9 mouse cellular contexts compared by ENCODE assay signal in the genomic region with DNA sequence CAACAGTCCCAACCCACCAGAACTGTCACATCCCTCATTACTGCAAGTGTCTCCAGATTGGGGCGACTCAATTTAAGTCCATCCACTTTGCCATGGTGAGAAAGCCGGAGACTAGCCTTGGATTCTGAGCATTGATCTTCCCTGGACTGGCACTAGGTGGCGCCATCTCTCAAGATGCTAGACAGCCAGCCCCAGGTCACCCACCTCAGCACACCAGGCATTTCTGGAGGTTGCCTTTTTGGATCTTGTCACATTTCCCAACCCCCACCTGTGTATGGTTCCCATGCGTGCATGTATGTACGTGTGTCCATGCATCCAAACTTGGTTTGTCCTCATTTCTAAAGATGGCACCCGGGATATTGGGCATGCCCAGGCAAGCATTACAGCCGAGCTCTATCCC.
DNase-seq lines count a peak whose midpoint lies in the region; ATAC-seq lines count a peak whose summit lies in the region.
"Had no signal": no experiment of that assay in that cellular context is flagged by ENCODE, and none has a peak within 500 bp of the region (broad histone marks: within the 10 kb centered on the region; RNA-seq: fewer than 3 reads in every experiment).

No protein-coding gene starts in this region.

- peak; percentile 42 to 79 for DNase-seq in heart, adult 18-20 months
- no peak for DNase-seq in heart, embryonic 10.5 days (ENCODE audit: low spot score)
- peak; percentile 76 for DNase-seq in adrenal gland, postnatal 10 days
- DNase-seq in embryo, embryonic 9.5 days (ENCODE audit: extremely low spot score) = peak; percentile 62
- peak; percentile 33 to 56 for DNase-seq in left cerebral cortex, adult 8-10 months (ENCODE audit: low spot score in 2 of 2)
- peak; percentile 30 to 43 for DNase-seq in spleen, postnatal 36 days (ENCODE audit: low spot score in 2 of 2)

- WGBS in heart, embryonic 10.5 days = 55% methylated on average over 7 of the region's 7 CpGs
- WGBS in hindbrain, embryonic 13.5 days = 51% methylated on average over 7 of the region's 7 CpGs
- WGBS in midbrain, embryonic 13.5 days = 46% methylated on average over 7 of the region's 7 CpGs

- H3K9me3 ChIP-seq in heart, embryonic 10.5 days = no peaks in the 10 kb centered on the region
- H3K9me3 ChIP-seq in hindbrain, embryonic 13.5 days = no peaks in the 10 kb centered on the region
- no peaks in the 10 kb centered on the region for H3K9me3 ChIP-seq in midbrain, embryonic 13.5 days
- H3K9me3 ChIP-seq: liver, embryonic 15.5 days had no signal

- no peak overlapping the region for H3K27ac ChIP-seq in heart, embryonic 10.5 days
- peak overlapping the region; percentile 10; the same call in 1 of the 2 replicates for H3K27ac ChIP-seq in hindbrain, embryonic 13.5 days
- H3K27ac ChIP-seq in midbrain, embryonic 13.5 days = no peak overlapping the region
- H3K27ac ChIP-seq: liver, embryonic 15.5 days had no signal

- H3K4me2 ChIP-seq in hindbrain, embryonic 13.5 days = no peak overlapping the region
- no peak overlapping the region for H3K4me2 ChIP-seq in midbrain, embryonic 13.5 days (replicated peaks)
- H3K4me2 ChIP-seq: liver, embryonic 15.5 days had no signal

- no peak for ATAC-seq in hindbrain, embryonic 13.5 days (ENCODE audit: low FRiP score)
- ATAC-seq in midbrain, embryonic 13.5 days = 0 out of 2 replicates have a peak, but pooled peaks have one; percentile 15

- H3K4me3 ChIP-seq in heart, embryonic 10.5 days = no peak overlapping the region
- H3K4me3 ChIP-seq in hindbrain, embryonic 13.5 days = no peak overlapping the region
- no peak overlapping the region for H3K4me3 ChIP-seq in midbrain, embryonic 13.5 days (replicated peaks)
- H3K4me3 ChIP-seq: liver, embryonic 15.5 days had no signal

- no peaks in the 10 kb centered on the region for H3K4me1 ChIP-seq in heart, embryonic 10.5 days
- peaks cover 21% of the 10 kb centered on the region for H3K4me1 ChIP-seq in hindbrain, embryonic 13.5 days (replicated peaks)
- no peaks in the 10 kb centered on the region for H3K4me1 ChIP-seq in midbrain, embryonic 13.5 days (replicated peaks)
- H3K4me1 ChIP-seq: liver, embryonic 15.5 days had no signal

- peaks cover 59% of the 10 kb centered on the region for H3K36me3 ChIP-seq in heart, embryonic 10.5 days
- H3K36me3 ChIP-seq in hindbrain, embryonic 13.5 days = peaks cover 82% of the 10 kb centered on the region
- peaks cover 86% of the 10 kb centered on the region for H3K36me3 ChIP-seq in midbrain, embryonic 13.5 days

- H3K9ac ChIP-seq in hindbrain, embryonic 13.5 days = no peak overlapping the region
- H3K9ac ChIP-seq in midbrain, embryonic 13.5 days (replicated peaks) = no peak overlapping the region
- H3K9ac ChIP-seq: liver, embryonic 15.5 days had no signal

- H3K27me3 ChIP-seq in heart, embryonic 10.5 days (ENCODE audit: insufficient read depth, poor library complexity, severe bottlenecking) = no peaks in the 10 kb centered on the region
- H3K27me3 ChIP-seq in hindbrain, embryonic 13.5 days = no peaks in the 10 kb centered on the region
- no peaks in the 10 kb centered on the region for H3K27me3 ChIP-seq in midbrain, embryonic 13.5 days
- H3K27me3 ChIP-seq: liver, embryonic 15.5 days had no signal
